Mouse (Mus musculus) testis, adult 2 months (tissue): Measurements from ENCODE around the gene Fam83g.

Experiments
- CTCF ChIP-seq: fragments of 200-500 bp; IDR thresholded peaks from 2 replicates; pipeline ENCODE4 v1.5.1; 2012; ENCODE audit warnings: low read depth, mild to moderate bottlenecking, inconsistent platforms, low read length, moderate library complexity; ENCODE audit not compliant: control insufficient read depth, insufficient read depth, insufficient replicate concordance
- POLR2A ChIP-seq: fragments of 200-500 bp; IDR thresholded peaks from 2 replicates; pipeline ENCODE4 v1.6.1; 2012; ENCODE audit warnings: low read depth, mild to moderate bottlenecking, inconsistent platforms, low read length, moderate library complexity; ENCODE audit not compliant: control insufficient read depth

- TF ChIP-seq POLR2A: no peak
- TF ChIP-seq CTCF: no peak
Measured at GRCm38 (mm10) chr11:61686141-61686540, 2.2 kb downstream of the Fam83g start.
